Mouse (Mus musculus): ENCODE data around the gene Crk. TPM values are rescaled to one million over a fixed set of nuclear protein-coding genes. Genes with fewer than 3 reads are reported as not detected.
"Not testable (repeated sequence)": the region's sequence is repeated elsewhere in the genome, so short reads cannot be mapped to it uniquely, and the experiment has no call there.

Crk gene
- total RNA-seq, 2 experiments from 2014 or later: 115 to 132 TPM

DNA sequence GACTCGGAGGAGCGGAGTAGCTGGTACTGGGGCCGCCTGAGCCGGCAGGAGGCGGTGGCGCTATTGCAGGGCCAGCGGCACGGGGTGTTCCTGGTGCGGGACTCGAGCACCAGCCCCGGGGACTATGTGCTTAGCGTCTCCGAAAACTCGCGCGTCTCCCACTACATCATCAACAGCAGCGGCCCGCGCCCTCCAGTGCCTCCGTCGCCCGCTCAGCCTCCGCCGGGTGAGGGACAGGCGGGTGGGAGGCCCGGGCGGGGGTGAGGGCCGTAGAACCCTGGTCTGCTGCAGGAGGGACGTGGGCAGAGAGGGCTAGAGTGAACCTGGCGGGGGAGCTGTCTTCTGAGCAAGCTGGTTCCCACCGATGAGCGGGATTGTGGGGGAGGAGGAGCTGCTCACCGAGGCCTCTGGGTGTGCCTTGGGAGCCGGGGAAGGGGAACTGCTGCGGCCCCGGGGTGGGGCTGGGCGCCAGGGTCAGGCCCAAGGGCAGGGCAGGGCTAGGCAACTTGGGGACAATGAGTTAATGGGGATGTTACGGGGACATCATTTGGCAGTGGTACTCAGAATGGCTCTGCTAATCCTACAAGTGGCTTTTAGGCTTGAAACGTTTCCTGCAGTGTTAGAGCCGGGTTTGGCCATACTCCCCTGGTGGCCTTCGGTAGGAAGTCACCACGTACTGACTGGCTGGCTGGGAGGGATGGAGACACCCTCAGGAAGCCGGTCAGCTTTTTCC lies 546 bp downstream of the Crk start:
- peak; percentile 54 to 62 for DNase-seq (ENCODE audit: low spot score in 2 of 2)

DNA sequence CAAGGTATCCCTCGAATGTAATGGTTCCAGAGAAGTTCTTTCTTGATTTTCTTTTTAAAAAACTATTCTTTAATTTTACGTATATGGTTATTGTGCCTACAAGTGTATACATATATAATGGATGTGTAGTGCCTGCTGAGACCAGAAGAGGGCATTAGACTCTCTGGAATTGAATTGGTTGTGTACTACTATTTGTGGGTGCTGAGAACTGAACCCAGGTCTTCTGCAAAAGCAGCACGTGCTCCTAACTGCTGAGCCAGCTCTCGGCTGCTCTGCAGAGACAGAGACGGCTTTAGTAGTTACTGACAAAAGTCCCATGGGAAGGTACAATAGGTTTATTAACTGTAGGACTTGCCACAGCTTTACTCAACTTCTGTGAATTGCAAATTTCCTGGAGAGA lies 5.4 kb downstream of the Crk start:
- no peak for DNase-seq (ENCODE audit: low spot score in 2 of 2)

DNA sequence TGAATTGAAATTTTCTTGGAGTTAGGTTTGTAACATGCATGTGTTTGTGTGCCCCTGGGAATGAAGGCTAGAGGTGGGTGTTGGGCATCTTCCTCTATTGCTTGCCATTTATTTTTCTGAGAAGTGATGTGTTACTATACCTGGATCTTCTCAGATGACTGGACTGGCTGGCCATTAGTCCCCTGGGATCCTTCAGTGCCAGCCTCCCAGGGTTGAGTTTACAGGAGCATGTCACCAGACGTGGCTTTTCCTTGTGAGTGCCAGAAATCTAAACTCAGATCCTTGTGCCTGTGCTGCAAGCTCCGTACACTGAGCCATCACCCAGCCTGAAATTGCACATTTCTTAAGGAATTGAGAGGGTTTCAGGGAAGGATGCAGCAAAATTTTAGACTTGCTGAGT lies 5.9 kb downstream of the Crk start:
- no peak for DNase-seq (ENCODE audit: low spot score in 2 of 2)

DNA sequence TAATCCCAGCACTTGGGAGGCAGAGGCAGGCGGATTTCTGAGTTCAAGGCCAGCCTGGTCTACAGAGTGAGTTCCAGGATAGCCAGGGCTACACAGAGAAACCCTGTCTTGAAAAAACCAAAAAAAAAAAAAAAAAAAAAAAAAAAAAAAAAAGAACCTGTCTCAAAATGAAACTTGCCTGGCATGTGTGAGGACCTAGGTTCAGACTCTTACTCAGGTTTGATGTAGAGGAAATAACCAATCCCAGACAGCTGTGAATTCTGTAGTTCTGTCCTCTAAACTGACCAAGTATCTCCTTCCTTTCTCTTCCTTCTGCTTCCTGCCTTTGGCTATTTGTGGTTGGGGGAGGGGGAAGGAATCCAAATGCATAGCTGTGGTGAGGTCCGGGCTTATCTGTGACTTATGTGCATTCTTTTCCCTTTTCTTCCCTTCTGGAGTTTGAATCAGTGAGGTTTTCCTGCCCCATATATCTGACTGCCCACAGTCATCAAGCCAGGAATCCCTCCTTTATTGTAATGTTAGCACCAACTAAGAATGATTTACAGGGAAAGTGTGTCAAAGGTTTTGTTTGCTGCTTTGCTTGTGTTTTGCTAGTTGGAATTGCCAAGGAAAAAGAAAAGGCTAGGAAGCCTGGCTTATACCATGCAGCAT lies 8.4 kb downstream of the Crk start:
- no peak for DNase-seq (ENCODE audit: low spot score in 2 of 2)

DNA sequence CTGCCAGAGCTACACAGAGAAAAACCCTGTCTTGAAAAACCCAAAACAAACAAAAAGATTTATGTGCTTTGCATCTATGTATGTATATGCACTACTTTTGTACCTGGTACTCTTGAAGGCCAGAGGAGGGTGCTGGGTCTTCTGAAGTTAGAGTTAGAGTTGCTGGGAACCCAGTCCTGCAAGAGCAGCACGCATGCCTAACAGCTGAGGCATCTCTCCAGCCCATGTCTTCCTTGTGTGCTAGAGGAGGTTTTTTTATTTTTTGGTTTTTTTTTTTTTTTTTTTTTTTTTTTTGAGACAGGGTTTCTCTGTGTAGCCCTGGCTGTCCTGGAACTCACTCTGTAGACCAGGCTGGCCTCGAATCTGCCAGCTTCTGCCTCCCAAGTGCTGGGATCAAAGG lies 9.1 kb downstream of the Crk start:
- DNase-seq (ENCODE audit: low spot score in 2 of 2): no peak

DNA sequence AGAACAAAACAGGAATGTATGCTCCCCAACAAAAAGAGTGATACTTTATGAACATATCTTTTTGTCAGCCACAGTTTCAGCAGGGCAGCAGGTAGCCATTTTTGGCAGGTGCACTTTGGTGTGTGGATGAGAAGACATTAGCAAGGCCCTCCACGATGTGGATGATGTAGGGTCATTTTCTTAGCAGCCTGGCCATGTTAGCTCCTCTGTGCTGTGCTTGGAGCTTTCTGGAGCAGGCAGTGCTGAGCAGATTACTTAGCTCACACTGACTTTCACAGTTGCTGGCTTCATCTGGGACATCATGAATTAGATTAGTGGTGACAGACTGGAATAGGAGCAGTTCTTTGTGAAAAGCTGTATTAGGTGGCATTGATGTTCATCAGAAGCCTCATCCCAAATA lies 10.9 kb downstream of the Crk start:
- DNase-seq (ENCODE audit: low spot score in 2 of 2): no peak

DNA sequence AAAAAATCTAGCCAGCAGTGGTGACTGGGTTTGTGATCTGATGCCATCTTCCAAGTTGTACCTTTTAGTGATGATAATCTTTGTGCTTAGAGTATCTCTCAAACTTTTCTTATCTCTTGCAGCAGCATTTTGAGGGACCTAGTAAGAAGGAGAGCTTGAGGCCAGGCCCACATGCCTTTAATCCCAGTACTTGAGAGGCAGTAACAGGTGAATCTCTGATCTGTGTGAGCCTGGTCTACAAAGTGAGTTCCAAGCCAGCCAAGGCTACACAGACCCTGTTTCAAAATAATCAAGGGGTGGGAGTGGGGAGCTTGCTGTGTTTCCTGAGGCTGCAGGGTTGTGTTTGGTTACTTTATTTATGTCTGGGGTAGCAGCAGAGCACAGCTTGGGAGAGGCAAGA lies 12.0 kb downstream of the Crk start:
- DNase-seq (ENCODE audit: low spot score in 2 of 2): no peak

DNA sequence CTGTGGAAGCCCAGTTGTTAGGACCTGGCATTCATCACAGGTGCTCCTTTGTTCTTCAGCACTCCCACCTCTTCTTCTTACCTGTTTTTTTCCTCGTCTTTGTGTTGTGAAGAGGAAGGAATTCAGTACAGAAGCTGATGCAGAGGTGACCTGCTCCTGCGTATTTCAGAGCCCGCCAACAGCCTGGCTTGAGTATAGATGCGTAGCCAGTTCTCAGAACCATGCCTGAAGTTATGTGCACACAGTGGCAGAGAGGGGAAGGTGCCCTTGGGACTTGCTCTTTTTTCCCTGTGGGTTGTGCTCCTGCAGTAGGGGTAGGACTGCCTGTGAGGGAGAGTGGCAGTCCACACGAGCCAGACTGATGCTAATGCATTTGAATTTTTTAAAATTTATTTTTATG lies 14.5 kb downstream of the Crk start:
- no peak for DNase-seq (ENCODE audit: low spot score in 2 of 2)

DNA sequence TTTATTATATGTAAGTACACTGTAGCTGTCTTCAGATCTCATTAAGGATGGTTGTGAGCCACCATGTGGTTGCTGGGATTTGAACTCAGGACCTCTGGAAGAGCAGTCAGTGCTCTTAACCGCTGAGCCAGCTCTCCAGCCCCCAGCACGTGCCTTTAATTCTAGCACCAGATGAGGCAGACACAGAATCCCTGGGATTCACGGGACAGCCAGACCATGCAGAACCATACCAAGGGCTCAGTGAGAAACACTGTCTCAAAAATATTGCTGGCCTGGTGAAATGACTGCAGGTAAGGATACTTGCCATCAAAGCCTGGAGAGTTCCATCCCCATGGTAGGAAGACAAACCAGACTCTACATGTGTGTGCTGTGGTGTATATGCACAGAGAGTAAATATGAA lies 18.4 kb downstream of the Crk start:
- not testable (repeated sequence) for DNase-seq (ENCODE audit: low spot score in 2 of 2)

DNA sequence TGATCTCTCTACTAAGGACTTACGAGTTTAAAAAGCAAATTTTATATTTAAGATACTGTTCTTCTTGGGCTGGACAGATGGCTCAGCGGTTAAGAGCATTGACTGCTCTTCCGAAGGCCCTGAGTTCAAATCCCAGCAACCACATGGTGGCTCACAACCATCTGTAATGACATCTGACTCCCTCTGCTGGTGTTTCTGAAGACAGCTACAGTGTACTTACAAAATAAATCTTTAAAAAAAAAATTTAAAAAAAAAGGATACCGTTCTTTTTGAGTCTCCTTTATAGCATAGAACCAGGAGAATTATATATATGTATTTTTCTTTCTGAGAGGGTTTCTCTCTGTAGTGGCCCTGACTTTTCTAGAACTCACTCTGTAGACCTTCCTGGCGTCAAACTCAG lies 21.5 kb downstream of the Crk start:
- no peak for DNase-seq (ENCODE audit: low spot score in 2 of 2)

DNA sequence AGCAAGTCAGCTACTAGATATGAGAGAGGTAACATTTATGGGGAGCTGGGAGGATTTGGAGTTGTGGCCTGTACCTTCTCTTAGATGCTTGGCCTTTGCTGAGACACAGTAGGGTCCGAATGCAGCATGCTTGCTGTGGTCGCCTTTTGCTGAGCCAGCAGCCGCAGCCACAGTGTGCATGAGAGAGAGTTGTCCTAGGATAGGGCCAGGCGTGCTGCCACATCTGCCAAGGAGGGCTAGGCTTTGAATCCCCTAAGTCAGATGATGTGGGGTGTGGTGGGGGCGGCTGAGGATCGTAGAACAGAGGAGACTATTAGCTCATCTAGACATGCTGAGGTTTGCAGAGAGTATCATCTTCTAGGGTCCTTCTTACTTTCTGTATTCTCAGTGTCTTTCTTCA lies 23.7 kb downstream of the Crk start:
- DNase-seq (ENCODE audit: low spot score in 2 of 2): no peak

DNA sequence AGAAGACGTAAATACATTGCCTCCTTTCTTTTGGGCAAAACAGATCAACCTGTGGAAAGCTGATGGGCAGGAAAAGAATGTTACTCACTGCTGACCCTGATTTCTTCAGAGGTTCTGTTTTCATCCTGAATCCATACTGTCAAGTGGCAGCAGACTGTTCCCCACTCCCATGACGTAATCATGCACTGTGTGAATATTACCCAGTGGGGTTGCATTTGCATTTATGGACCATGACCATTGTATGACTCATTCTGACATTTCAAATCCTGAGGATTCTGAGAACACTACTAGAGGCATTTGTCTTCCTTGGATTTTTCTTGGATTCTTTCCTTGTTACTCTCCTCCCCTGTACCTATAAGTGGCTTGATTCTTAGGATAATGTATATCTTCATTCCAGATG lies 24.7 kb downstream of the Crk start:
- no peak for DNase-seq (ENCODE audit: low spot score in 2 of 2)

DNA sequence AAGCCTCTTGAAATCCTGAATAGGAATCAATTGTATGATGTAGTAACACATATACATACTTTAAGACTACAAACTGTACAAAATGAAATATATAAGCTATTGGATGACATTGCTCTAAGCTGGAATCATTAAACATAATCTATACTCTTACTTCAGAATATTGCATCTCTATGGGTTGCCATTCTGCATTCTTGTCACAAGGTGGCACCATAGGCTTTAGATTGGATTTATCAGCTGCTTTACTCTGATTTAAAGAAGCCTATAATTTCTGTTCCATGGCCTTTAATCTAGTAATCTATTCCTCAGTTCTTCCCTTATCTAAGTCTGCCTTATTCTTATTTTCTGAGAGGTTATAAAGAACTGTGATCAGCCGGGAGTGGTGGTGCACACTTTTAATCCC lies 34.9 kb downstream of the Crk start:
- DNase-seq (ENCODE audit: low spot score in 2 of 2): no peak

DNA sequence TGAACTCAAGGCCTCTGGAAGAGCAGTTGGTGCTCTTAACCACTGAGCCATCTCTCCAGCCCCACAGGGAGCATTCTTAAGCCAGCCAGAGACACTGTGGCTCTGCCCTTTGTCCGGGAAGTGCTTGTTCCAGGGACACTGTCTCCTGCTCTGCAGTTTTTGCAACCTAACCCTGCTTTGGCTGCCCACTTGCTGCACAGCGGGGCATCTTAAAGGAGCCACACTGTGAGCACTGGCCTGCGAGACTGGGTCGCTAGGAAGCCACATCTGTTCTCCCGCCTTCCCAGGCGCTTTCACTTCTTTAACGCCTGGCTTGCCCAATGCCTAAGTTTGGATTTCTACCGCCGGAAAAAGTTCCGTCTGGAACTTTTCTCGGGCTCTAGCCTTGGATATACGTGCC lies 36.5 kb downstream of the Crk start:
- DNase-seq (ENCODE audit: low spot score in 2 of 2): no peak

DNA sequence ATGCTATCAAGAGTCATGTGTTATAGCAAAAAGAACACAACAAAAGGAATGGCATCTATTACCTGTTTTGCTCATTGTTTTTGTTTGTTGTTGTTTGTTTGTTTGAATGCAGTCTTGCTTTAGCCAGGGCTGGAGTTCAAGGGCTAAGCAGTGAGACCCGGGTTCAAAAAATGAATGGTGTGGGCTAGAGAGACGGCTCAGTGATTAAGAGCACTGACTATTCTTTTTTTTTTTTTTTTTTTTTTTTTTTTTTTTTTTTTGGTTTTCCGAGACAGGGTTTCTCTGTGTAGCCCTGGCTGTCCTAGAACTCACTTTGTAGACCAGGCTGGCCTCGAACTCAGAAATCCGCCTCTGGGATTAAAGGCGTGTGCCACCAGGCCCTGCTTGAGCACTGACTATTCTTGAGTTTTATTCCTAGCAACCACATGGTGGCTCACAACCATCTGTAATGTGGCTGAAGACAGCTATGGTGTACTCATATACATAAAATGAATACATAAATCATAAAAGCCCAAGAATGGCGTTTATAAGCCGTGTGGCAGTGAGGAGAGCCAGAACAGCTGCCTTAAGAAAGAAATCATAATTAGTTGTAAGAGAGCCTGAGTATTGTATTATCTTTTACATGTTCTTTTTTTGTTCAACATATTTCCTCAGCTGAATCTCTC lies 37.7 kb downstream of the Crk start:
- DNase-seq (ENCODE audit: low spot score in 2 of 2): no peak

DNA sequence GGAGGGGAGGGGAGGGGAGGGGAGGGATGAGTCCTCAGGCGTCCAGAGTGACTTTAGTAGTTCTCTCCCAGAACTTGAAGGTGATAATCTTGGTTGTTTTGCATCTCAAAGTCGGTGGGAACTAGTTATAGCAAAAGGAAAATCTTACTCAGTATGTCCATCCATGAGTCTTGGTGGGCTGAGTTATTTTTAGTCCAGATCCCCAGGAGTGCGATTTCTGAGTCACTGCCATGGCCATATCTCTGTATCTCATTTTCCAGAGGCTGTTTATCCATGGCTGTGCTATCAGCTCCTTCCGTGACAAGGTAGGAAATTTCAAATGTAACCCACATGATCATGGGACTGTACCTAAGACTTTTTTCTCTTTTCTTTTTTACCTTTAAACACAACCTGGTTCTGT lies 43.3 kb downstream of the Crk start:
- no peak for DNase-seq (ENCODE audit: low spot score in 2 of 2)

DNA sequence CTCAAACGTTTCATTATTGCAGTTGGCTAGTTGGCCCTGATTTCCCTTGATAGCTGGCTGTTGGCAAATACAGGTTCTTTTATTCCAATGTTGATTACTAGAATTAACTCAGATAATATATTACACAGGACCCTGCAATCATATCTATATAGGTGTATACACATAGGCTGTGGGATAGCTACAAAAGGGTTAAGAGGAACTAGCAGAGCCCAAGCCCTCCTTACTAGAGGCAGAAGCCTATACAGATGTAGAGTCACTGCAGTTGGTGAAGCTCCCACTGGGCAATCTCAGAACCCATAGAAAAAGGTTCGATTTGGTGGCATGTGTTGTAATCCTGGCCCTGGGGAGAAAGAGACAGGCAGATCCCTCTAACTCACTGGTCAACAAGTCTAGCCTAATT lies 48.1 kb downstream of the Crk start:
- DNase-seq (ENCODE audit: low spot score in 2 of 2): no peak

DNA sequence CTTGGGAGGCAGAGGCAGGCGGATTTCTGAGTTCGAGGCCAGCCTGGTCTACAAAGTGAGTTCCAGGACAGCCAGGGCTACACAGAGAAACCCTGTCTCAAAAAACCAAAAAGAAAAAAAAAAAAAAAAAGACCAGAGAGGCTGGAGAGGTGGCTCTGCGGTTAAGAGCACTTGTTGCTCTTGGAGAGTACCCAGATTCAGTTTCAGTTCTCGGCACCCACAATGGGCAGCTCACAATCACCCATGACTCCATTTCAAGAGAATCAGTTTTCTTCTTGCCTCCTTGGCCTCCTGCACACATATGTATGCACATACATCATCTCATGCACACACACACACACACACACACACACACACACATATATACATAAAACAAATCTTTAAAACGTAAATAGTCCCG lies 48.6 kb downstream of the Crk start:
- not testable (repeated sequence) for DNase-seq (ENCODE audit: low spot score in 2 of 2)

DNA sequence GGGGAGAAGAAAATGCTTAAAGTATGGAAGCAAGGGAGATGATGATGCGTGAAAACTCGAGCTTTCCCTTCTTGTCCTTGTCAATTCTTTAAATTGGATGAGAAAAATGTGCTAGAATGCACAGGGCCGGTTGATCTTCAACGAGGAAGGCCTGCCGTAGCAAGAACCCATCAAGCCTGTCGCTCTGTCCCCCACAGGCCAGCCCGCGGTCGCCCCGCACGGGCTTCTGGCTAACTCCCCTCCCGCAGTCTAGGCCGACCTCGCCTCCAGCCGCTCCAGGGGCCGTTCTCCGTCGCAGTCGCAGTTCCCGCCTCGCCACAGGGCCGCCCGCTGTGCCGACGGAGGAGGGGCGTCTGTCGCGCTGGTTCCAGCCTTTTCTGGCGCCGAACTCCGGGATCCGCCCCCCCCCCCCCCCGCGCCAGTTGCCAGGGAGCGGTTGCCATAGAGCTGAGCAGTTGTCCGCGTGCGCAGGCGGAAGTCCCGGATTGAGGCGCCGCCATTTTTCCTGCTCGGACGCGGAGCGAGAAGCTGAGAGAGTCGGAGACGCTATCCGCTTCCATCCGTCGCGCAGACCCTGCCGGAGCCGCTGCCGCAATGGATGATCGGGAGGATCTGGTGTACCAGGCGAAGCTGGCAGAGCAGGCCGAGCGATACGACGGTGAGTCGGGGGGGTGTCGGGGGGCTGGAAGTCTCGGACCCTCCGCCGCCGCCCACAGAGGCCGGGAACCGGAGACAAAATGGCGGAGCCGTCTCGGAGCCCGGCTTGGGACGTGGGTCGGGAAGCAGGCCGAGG lies 53.6 kb downstream of the Crk start, which contains the start of gene Ywhae:
Gene Ywhae, plus strand, starts transcription at position 436 of the 793 bp plus-strand sequence.
- peak; percentile 89 to 92 for DNase-seq (ENCODE audit: low spot score in 2 of 2)

DNA sequence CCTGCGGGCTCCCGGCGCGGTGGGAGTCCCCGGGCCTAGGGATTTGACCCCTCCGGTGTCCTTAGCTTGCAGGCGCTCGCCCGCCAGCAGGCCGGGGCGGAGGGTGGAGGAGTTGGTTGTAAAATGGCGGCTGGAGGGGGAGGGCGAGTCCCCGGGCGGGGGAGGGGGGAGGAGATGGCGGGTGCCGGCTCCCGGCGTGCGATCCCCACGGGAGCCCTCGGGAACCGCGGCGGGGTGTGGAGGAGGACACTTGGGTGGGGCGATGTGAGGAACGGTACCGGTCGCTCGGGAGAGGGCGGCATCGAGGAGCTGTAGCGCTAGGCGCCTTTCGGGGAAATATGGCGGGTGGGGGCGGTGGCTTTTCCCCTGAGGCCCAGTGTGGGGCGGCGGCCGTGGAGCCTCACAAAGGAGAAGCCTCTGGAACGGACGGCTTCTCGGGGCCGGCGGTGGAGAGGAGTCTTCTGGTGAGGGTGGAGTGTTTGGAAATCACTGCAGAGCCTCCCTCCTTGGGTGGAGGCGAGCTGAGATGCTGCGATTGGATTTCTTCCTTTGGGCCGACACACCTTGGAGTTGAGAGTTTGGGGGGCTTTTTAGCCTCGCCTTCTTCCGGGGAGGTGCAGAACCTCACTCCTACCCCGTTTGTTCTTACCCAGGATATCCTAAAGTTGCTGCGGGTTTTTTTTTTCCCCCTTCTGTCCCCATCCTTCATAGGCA lies 54.3 kb downstream of the Crk start:
- peak; percentile 74 to 77 for DNase-seq (ENCODE audit: low spot score in 2 of 2)
